Mouse (Mus musculus) lung, postnatal 0 days (tissue): ENCODE data around the gene Xrn1.

Source experiments
- CTCF ChIP-seq: IDR thresholded peaks from 2 replicates; pipeline ENCODE4 v1.5.1; 2016; ENCODE audit warnings: antibody characterized with exemption, mild to moderate bottlenecking
- EP300 ChIP-seq: IDR thresholded peaks from 2 replicates; pipeline ENCODE4 v1.6.1; 2016; ENCODE audit warnings: antibody characterized with exemption, mild to moderate bottlenecking, control low read depth

DNA sequence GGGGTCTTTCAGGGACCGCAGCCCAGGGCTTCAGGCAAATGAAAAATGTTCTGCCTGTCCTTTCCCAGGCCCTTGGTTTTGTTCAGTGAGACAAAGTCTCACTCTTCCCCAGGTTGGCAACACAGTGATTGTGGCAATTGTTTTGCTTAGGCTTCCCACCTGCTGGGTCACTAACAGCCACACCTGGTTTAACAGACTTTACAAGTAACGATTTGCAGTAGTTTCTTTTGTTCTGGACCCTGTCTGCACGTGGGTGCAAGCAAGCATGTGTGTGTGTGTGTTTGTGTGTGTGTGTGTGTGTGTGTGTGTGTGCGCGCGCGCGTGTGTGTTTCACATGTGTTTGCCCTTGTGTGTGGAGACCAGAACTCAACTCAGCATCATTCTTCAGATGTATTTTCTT, 148.3 kb downstream of the Xrn1 start:
- TF ChIP-seq CTCF (no peak), EP300 (no peak)
